Mouse (Mus musculus): Measurements from ENCODE around the gene Tspan12. TPM values are rescaled to one million over a fixed set of nuclear protein-coding genes. Genes with fewer than 3 reads are reported as not detected.
"Not testable (repeated sequence)": the region's sequence is repeated elsewhere in the genome, so short reads cannot be mapped to it uniquely, and the experiment has no call there.

The Tspan12 gene
- polyA plus RNA-seq (2016; fragmentation: Nextera tagmentation; extraction: Ambion mirVana) = 27.3 and 30.0 TPM in 2 replicates

DNA sequence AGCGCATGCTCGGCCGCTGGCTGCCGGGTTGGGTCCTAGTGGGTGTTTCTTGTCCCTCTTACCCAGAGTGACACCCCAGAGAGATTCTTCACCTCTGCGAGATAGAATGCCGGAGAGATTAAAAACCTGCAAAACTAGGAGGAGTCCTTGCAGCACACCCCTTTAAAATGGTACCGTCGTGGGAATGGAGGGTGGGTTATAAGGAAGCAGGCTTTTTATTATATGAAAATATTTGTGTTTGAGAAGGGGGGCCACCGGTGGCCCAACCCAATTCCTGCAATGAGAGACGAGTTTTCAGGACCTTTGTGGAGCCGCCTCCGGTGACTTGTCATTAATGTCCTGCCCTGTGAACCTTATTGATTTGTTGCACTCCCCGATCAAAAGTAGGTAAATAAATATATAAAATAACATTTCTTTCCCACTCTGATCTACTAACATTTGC, at the start of gene Tspan12:
Gene Tspan12 (minus strand): TSS at position 172 of the 442 bp plus-strand sequence.
- Histone ChIP-seq H3K36me3 (no peaks in the 10 kb centered on the region), H3K9ac (peak within 1 kb of the TSS; percentile 73), H3K4me1 (peaks cover 13% of the 10 kb centered on the region), H3K27ac (peak within 1 kb of the TSS; percentile 75), H3K4me2 (peak within 1 kb of the TSS; percentile 97), H3K9me3 (replicated peaks) (no peaks in the 10 kb centered on the region), H3K27me3 (replicated peaks) (peaks cover 14% of the 10 kb centered on the region), H3K4me3 (peak within 1 kb of the TSS; percentile 70)
- peak; percentile 35 for ATAC-seq
- 2% methylated on average over 13 of the region's 13 CpGs for WGBS (ENCODE audit: insufficient replicate concordance)

DNA sequence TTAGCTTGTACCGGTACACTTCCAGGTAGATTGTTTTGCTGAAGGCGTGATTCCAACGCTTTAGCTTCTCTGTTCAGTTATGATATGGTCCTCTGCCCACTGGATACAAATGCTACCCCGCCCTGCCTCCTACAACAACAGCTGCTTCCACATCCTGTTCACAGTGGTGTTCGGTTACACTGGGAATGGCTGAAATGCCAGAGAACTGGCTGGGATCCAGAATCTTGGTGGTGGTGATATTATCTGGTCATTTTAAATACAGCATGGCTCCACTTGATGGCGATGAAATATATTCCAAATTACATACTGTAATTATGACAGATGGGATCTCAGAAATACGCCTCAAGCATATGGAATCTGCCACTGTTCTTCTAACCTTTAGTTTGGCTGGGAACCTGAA, 42.1 kb upstream of the Tspan12 start:
- Histone ChIP-seq H3K4me2 (no peak overlapping the region), H3K9me3 (replicated peaks) (no peaks in the 10 kb centered on the region), H3K27ac (no peak overlapping the region), H3K4me1 (0 out of 2 replicates have a peak, but pooled peaks cover 4% of the 10 kb centered on the region), H3K27me3 (replicated peaks) (no peaks in the 10 kb centered on the region), H3K9ac (no peak overlapping the region), H3K36me3 (no peaks in the 10 kb centered on the region), H3K4me3 (no peak overlapping the region)
- WGBS (ENCODE audit: insufficient replicate concordance) = 50% methylated on average over 7 of the region's 7 CpGs
- no peak for ATAC-seq

DNA sequence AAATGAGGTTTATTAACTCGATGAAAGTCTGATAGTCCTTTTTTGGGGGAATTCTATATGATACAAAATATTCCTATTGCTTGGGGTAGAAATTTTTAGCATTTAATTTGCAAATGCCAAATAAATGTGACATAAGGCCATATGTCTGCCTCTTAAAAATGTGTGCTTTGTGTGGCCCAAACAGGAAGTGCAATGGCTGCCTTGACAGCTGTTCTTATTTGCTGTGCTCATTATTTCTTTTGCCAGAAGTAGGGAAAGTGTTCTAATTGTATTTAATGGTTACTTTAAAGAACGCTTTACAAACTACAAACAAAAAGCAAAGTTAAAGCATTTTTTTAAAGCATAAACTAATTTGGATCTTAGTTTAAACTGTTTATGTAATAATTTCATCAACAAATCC, 36.8 kb upstream of the Tspan12 start:
- H3K9ac ChIP-seq = no peak overlapping the region
- H3K4me1 ChIP-seq = peaks cover 3% of the 10 kb centered on the region; the same call in 1 of the 2 replicates
- H3K27me3 ChIP-seq (replicated peaks) = no peaks in the 10 kb centered on the region
- H3K9me3 ChIP-seq (replicated peaks) = no peaks in the 10 kb centered on the region
- H3K4me3 ChIP-seq = no peak overlapping the region
- H3K36me3 ChIP-seq = no peaks in the 10 kb centered on the region
- WGBS (ENCODE audit: insufficient replicate concordance) = 76% methylated on average over 2 of the region's 2 CpGs
- H3K4me2 ChIP-seq = no peak overlapping the region
- no peak for ATAC-seq
- no peak overlapping the region for H3K27ac ChIP-seq

DNA sequence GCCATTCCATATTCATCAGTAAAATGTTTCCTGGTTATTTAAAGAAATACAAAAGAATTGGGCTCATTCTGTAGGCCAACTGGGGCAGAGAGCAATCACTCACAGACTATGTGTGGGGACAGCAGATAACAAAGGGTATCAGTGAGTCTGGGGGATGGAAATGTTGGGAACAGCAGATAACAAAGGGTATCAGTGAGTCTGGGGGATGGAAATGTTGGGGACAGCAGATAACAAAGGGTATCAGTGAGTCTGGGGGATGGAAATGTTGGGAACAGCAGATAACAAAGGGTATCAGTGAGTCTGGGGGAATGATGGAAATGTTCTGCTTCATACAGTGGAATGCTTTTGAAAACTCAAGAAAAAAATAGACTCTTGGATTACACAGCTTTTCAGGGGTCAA, 35.7 kb upstream of the Tspan12 start:
- H3K4me2 ChIP-seq; H3K27ac ChIP-seq; H3K27me3 ChIP-seq (replicated peaks); H3K4me1 ChIP-seq; H3K9me3 ChIP-seq (replicated peaks); H3K9ac ChIP-seq; H3K36me3 ChIP-seq; ATAC-seq; H3K4me3 ChIP-seq: not testable (repeated sequence)

DNA sequence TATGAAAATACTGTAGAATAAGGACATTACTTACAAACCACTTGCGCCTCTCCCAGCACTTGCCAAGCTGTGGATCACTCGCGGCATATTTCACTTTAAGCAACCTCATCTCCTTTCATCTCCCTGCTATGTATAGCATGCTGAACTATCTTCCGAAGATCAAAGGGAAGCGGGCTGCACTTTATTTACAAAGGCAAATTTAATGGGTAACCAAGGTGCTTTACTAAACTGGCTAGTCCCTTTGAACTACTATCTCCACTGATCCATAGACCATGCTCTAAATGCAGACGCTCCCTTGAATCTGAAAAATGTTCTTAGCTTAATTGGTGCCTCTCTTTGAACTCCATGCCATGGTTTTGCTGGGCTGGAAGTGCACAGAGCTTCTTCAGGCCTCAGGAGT, 27.2 kb upstream of the Tspan12 start:
- no peaks in the 10 kb centered on the region for H3K4me1 ChIP-seq

DNA sequence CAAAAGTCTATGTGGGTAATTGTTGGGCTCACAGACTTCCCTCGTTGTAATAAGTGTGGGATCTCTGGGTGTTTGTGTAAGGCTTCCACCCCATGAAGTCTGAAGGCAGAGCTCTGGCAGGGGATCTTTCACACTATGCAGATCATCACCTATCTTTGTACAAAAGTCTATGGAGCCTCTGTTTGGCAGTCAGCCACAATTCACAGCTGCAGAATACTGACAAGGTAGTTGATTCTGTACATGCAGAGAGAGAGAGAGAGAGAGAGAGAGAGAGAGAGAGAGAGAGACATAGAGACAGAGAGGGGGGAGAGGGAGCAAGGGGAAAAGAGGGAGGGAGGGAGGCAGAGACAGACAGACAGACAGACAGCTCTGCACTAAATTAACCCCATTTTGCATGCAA, 15.0 kb upstream of the Tspan12 start:
- no peak overlapping the region for H3K27ac ChIP-seq
- no peaks in the 10 kb centered on the region for H3K4me1 ChIP-seq
- H3K9me3 ChIP-seq (replicated peaks) = no peaks in the 10 kb centered on the region
- ATAC-seq = no peak
- no peak overlapping the region for H3K9ac ChIP-seq
- whole genome bisulfite sequencing (ENCODE audit: insufficient replicate concordance) = 42% methylated on average over 1 of the region's 1 CpGs
- H3K27me3 ChIP-seq (replicated peaks) = no peaks in the 10 kb centered on the region
- no peaks in the 10 kb centered on the region for H3K36me3 ChIP-seq
- no peak overlapping the region for H3K4me2 ChIP-seq
- no peak overlapping the region for H3K4me3 ChIP-seq

More for the DNA sequence above, 27.2 kb upstream of the Tspan12 start:
- no peaks in the 10 kb centered on the region for H3K27me3 ChIP-seq (replicated peaks)
- H3K36me3 ChIP-seq = no peaks in the 10 kb centered on the region
- H3K4me3 ChIP-seq = no peak overlapping the region
- ATAC-seq = peak; percentile 46; the same call in 1 of the 2 replicates
- no peaks in the 10 kb centered on the region for H3K9me3 ChIP-seq (replicated peaks)
- H3K9ac ChIP-seq = no peak overlapping the region
- H3K4me2 ChIP-seq = no peak overlapping the region
- no peak overlapping the region for H3K27ac ChIP-seq
- 69% methylated on average over 6 of the region's 6 CpGs for WGBS (ENCODE audit: insufficient replicate concordance)

DNA sequence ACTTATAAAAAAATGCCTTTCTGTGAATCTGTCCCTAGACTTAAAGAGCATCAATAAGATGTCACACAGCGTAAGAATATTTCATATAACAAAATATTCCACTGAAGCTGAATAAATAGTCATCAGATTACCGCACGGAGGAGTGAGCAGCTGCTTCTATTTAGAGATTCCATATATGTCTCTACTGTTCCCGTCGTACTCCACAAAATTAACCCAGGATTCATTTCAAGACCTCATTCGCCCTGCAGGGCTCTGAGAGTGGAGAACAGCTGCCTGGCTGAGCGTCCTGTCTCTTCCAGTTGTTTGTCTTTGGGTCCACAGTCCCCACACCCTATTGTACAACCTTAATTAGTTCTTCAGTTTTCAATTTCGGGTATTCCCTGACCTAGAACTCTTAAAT, 11.9 kb upstream of the Tspan12 start:
- no peaks in the 10 kb centered on the region for H3K9me3 ChIP-seq (replicated peaks)
- no peak overlapping the region for H3K9ac ChIP-seq
- peaks cover 8% of the 10 kb centered on the region; the same call in 1 of the 2 replicates for H3K27me3 ChIP-seq (replicated peaks)
- H3K27ac ChIP-seq = no peak overlapping the region
- H3K4me2 ChIP-seq = no peak overlapping the region
- WGBS (ENCODE audit: insufficient replicate concordance) = 64% methylated on average over 8 of the region's 8 CpGs
- ATAC-seq = no peak
- no peaks in the 10 kb centered on the region for H3K36me3 ChIP-seq
- H3K4me1 ChIP-seq = no peaks in the 10 kb centered on the region
- H3K4me3 ChIP-seq = no peak overlapping the region

DNA sequence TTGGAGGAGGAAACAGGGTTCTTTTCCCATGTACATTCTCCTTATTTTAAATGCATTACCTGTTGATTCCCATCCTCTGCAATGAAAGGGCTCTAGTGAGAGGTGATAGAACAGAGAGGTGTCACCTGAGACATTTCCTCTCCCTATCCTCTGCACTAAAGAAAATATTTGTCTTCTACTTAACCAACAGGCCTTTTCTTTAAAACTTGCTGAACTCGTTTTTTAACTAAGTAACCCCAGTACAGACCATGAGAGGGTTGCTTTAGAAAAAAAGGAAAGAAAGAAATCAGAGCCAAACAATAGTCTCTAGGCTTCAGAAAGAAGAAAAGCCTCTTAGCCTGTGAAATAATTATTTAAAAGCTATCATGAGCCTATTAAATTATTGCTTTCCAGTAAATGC, 11.2 kb upstream of the Tspan12 start:
- H3K27ac ChIP-seq = no peak overlapping the region
- H3K4me3 ChIP-seq = no peak overlapping the region
- ATAC-seq = no peak
- no peak overlapping the region for H3K9ac ChIP-seq
- no peak overlapping the region for H3K4me2 ChIP-seq
- H3K36me3 ChIP-seq = no peaks in the 10 kb centered on the region
- H3K27me3 ChIP-seq (replicated peaks) = peaks cover 12% of the 10 kb centered on the region; the same call in 1 of the 2 replicates
- 14% methylated on average over 1 of the region's 1 CpGs for WGBS (ENCODE audit: insufficient replicate concordance)
- no peaks in the 10 kb centered on the region for H3K4me1 ChIP-seq
- no peaks in the 10 kb centered on the region for H3K9me3 ChIP-seq (replicated peaks)

DNA sequence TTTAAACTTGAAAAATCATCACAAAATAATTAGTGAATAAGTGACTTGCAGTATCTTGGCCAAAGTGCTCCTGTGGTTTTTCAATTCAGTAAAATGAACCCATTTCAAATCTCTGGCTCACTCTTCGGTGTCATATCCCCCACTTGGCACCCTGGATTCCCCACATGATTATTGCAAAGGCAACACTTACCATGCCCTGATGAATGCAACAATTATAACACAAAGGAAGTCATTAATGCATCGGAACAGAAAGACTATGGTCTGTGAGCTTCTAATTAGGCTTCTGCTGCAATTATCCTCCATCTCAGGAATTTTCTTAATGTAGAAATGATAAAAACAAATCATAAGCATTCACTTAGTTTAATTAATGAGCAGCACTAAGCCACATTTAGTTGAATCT, 9.0 kb upstream of the Tspan12 start:
- Histone ChIP-seq H3K9ac (no peak overlapping the region), H3K36me3 (no peaks in the 10 kb centered on the region), H3K4me2 (no peak overlapping the region), H3K4me1 (no peaks in the 10 kb centered on the region), H3K27ac (no peak overlapping the region), H3K4me3 (no peak overlapping the region), H3K9me3 (replicated peaks) (no peaks in the 10 kb centered on the region), H3K27me3 (replicated peaks) (peaks cover 23% of the 10 kb centered on the region)
- no peak for ATAC-seq
- 71% methylated on average over 2 of the region's 2 CpGs for WGBS (ENCODE audit: insufficient replicate concordance)

DNA sequence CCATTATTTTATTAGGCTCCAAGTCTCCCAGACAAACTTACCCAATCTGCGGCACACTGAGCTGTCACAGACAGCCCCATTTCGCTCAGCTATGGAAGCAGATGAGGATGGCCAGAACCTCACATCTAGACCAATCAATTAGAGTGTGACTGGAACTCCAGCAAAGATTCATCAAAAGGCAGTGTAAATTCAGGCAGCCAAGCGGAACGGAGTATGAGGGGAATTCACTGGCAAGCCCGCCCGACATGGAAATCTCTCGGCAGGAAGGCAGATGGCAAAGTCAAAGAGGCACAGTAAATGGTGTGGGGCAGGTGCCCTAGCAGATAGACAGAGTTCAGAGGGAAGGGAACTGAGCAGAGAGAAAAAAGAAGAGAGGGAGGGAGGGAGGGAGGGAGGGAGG, 5.5 kb upstream of the Tspan12 start:
- no peak overlapping the region for H3K4me2 ChIP-seq
- whole genome bisulfite sequencing (ENCODE audit: insufficient replicate concordance) = 43% methylated on average over 7 of the region's 7 CpGs
- H3K27me3 ChIP-seq (replicated peaks) = peaks cover 32% of the 10 kb centered on the region
- no peak overlapping the region for H3K4me3 ChIP-seq
- no peaks in the 10 kb centered on the region for H3K36me3 ChIP-seq
- H3K27ac ChIP-seq = no peak overlapping the region
- no peak for ATAC-seq
- no peaks in the 10 kb centered on the region for H3K4me1 ChIP-seq
- no peaks in the 10 kb centered on the region for H3K9me3 ChIP-seq (replicated peaks)
- no peak overlapping the region for H3K9ac ChIP-seq

DNA sequence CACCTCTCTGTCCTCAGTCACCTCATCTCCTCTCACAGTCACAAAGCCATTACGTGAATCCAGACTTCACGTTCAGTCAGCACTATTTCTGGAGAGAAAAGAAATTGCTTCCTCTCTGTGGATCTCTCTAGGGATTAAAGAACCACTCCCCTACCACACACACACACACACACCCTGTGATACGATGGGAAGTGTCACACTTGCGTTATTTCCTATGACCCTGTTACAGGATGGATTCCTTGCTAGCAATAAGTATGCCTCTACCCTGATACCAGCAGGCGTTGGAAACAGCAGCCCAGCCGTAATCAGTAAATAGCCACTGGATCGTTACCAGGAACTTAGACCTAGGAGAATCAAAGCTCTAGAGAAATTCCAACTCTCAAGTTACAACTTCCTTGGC, 3.6 kb upstream of the Tspan12 start:
- no peak for ATAC-seq

DNA sequence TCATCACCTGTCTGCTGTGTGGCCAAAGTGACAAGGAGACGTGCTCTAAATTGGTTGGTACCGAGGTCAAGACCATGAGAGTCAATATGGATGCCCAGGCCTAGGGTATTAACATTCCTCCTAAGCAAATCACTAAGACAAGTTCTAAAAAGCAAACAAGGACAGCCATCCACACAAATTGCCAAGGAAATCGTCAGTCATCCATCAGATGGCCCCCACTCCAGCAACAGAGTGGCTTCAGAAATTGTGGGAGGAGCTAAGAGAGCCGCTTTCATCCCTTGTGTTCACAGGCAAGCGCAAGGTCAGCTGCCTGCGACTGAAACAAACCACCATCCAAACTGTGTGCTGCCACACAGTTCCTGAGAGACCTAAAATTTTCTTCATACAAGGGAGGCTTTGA, 1.0 kb upstream of the Tspan12 start:
- H3K27ac ChIP-seq = no peak overlapping the region
- no peak overlapping the region for H3K9ac ChIP-seq
- H3K27me3 ChIP-seq (replicated peaks) = peaks cover 21% of the 10 kb centered on the region
- H3K4me1 ChIP-seq = peaks cover 13% of the 10 kb centered on the region
- H3K36me3 ChIP-seq = no peaks in the 10 kb centered on the region
- ATAC-seq = no peak
- no peak overlapping the region for H3K4me3 ChIP-seq
- no peaks in the 10 kb centered on the region for H3K9me3 ChIP-seq (replicated peaks)
- H3K4me2 ChIP-seq = no peak overlapping the region
- 52% methylated on average over 6 of the region's 6 CpGs for WGBS (ENCODE audit: insufficient replicate concordance)

More for the DNA sequence above, 3.6 kb upstream of the Tspan12 start:
- no peak overlapping the region for H3K4me3 ChIP-seq
- no peak overlapping the region for H3K27ac ChIP-seq
- no peak overlapping the region for H3K9ac ChIP-seq
- H3K9me3 ChIP-seq (replicated peaks) = no peaks in the 10 kb centered on the region
- H3K4me1 ChIP-seq = peaks cover 7% of the 10 kb centered on the region
- no peak overlapping the region for H3K4me2 ChIP-seq
- no peaks in the 10 kb centered on the region for H3K36me3 ChIP-seq
- peaks cover 36% of the 10 kb centered on the region for H3K27me3 ChIP-seq (replicated peaks)
- WGBS (ENCODE audit: insufficient replicate concordance) = 45% methylated on average over 7 of the region's 7 CpGs
